Mouse (Mus musculus): ENCODE results near the gene Zfp976.
"Not testable (repeated sequence)": the region's sequence is repeated elsewhere in the genome, so short reads cannot be mapped to it uniquely, and the experiment has no call there.

DNA sequence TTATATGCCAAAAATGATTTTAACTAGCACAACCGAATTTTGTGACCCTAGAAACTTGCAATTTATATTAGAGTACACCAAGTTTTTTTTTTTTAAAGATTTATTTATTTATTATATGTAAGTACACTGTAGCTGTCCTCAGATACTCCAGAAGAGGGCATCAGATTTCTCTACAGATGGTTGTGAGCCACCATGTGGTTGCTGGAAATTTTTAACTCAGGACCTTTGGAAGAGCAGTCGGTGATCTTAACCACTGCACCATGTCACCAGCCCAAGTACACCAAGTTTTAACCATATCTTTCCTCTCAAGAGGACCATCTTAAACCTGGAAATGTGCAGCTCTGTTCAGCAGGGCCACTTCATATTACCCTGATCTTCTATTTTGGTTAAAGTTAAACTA is 12.8 kb upstream of the Zfp976 start:
- not testable (repeated sequence) for TF ChIP-seq CTCF (conservative IDR thresholded peaks at IDR 0.05; ENCODE audit: insufficient read depth, insufficient read length, low read depth, low read length); POLR2A (IDR thresholded peaks at IDR 0.05; ENCODE audit: low read depth, low read length)

All from kidney, adult 2 months (tissue).